Mouse (Mus musculus): ENCODE measurements around the gene Glg1.
"Not testable (repeated sequence)": the region's sequence is repeated elsewhere in the genome, so short reads cannot be mapped to it uniquely, and the experiment has no call there.

Glg1 gene

GRCm38 (mm10) chr8:111258631-111259407 is at the start of gene Glg1:
Glg1 (minus strand) TSS chr8:111259216.
- DNase-seq = peak; percentile 89

GRCm38 (mm10) chr8:111305031-111305730 is 46.2 kb upstream of the Glg1 start:
- no peak for DNase-seq

- DNase-seq = no peak
These were observed 45.3 kb upstream of the Glg1 start for GRCm38 (mm10) chr8:111304359-111304758.

- not testable (repeated sequence) for DNase-seq
These were observed 44.2 kb upstream of the Glg1 start for GRCm38 (mm10) chr8:111303076-111303803.

GRCm38 (mm10) chr8:111300597-111301546 is 41.9 kb upstream of the Glg1 start:
- peak; percentile 15 for DNase-seq

- DNase-seq = peak; percentile 97
These were observed 41.0 kb upstream of the Glg1 start, which contains the start of gene Rfwd3 for GRCm38 (mm10) chr8:111299821-111300568. Rfwd3 (minus strand) TSS chr8:111300222.

GRCm38 (mm10) chr8:111299363-111299820 is 40.4 kb upstream of the Glg1 start:
- DNase-seq = peak; percentile 43

GRCm38 (mm10) chr8:111298011-111298410 is 39.0 kb upstream of the Glg1 start:
- DNase-seq = peak; percentile 28

- no peak for DNase-seq
These were observed 32.7 kb upstream of the Glg1 start for GRCm38 (mm10) chr8:111291733-111292132.

- no peak for DNase-seq
These were observed 31.6 kb upstream of the Glg1 start for GRCm38 (mm10) chr8:111290586-111290985.

GRCm38 (mm10) chr8:111285603-111286002 is 26.6 kb upstream of the Glg1 start:
- DNase-seq = no peak

- DNase-seq = no peak
These were observed 23.1 kb upstream of the Glg1 start for GRCm38 (mm10) chr8:111282093-111282492.

- DNase-seq = no peak
These were observed 9.3 kb upstream of the Glg1 start for GRCm38 (mm10) chr8:111268277-111268676.

GRCm38 (mm10) chr8:111266161-111266560 is 7.1 kb upstream of the Glg1 start:
- not testable (repeated sequence) for DNase-seq

GRCm38 (mm10) chr8:111264693-111265220 is 5.7 kb upstream of the Glg1 start:
- no peak for DNase-seq

- no peak for DNase-seq
These were observed 3.0 kb upstream of the Glg1 start for GRCm38 (mm10) chr8:111261981-111262381.

GRCm38 (mm10) chr8:111260251-111260650 is 1.2 kb upstream of the Glg1 start:
- peak; percentile 15 for DNase-seq

GRCm38 (mm10) chr8:111259408-111259741 is 359 bp upstream of the Glg1 start:
- DNase-seq = no peak

- DNase-seq = no peak
These were observed 896 bp downstream of the Glg1 start for GRCm38 (mm10) chr8:111258010-111258630.

GRCm38 (mm10) chr8:111252487-111253112 is 6.4 kb downstream of the Glg1 start:
- DNase-seq = no peak

Measured in cerebellum, adult 11-12 months (tissue).